Mouse (Mus musculus): Measurements from ENCODE around the gene Olfr761. TPM values are rescaled to one million over a fixed set of nuclear protein-coding genes. Genes with fewer than 3 reads are reported as not detected.
"Not testable (repeated sequence)": the region's sequence is repeated elsewhere in the genome, so short reads cannot be mapped to it uniquely, and the experiment has no call there.

Gene Olfr761
- total RNA-seq (2021), result not detected
- long read RNA-seq, experiment 1, result 0 reads
- long read RNA-seq, experiment 2, result 0 reads

GRCm38 (mm10) chr17:37952979-37953378 lies at the start of gene Olfr761:
Olfr761 (minus strand) TSS chr17:37953079.
- no peak for DNase-seq (ENCODE audit: low spot score in 2 of 2)

GRCm38 (mm10) chr17:37995635-37996307 lies 42.9 kb upstream of the Olfr761 start:
- DNase-seq (ENCODE audit: low spot score in 2 of 2), result no peak

DNA sequence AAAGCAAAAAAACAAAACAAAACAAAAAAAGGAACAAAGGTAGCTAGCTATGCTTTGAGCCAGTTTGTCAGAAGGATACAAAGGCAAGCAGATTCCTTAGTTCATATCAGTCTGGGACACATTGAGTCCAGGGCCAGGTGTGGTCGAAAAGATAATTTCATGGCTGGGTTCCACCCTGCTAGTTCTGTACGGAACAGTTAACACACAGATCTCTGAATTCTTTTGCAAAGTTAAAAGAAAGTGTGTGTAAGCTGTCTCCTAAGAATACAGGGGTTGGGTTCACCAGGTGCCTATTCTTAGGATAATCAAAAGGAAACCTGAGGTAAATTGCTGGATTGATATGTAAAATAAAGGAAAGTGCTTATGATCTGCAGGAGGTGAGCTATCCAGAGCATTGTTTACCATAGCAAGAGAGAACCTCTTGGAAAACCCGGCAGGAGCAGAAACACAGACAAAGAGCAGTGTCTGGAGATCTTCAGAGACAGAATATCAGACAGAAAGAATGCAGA lies 37.6 kb upstream of the Olfr761 start:
- DNase-seq (ENCODE audit: low spot score in 2 of 2), result no peak

- no peak for DNase-seq (ENCODE audit: low spot score in 2 of 2)
These were observed 20.7 kb upstream of the Olfr761 start for GRCm38 (mm10) chr17:37973591-37973990.

GRCm38 (mm10) chr17:37920248-37920647 lies 32.6 kb downstream of the Olfr761 start, which contains the start of gene Olfr128:
Olfr128 (plus strand) TSS chr17:37920548.
- DNase-seq (ENCODE audit: low spot score in 2 of 2), result no peak

DNA sequence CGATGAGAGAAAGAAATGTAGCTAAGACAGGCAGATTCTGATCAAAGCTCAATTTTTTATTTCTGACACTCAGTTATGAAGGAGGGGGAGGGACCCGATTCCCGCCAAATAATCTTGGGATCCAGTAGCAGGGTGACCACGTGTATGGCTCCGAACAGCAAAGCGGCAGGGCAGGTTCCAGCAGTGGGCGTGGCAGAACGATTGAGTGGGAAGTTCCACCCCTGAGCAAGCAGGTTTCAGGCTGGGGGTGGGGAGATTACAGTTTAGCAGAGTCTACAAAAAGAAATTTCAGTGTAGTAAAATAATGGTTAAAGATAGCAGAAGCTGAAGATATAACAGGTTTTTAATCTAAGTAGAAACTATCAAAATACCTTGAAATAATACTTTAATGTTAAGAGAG lies 46.1 kb downstream of the Olfr761 start:
- not testable (repeated sequence) for DNase-seq (ENCODE audit: low spot score in 2 of 2)

Other genes with a start within 250 kb of the Olfr761 start
- gene Olfr120, start 231.3 kb downstream of the Olfr761 start, total RNA-seq (2021), result not detected
- gene Olfr121, start 204.2 kb downstream of the Olfr761 start, total RNA-seq (2021), result not detected
- gene Olfr122, start 184.5 kb downstream of the Olfr761 start, total RNA-seq (2021), result not detected
- not detected for gene Olfr123, start 159.6 kb downstream of the Olfr761 start, total RNA-seq (2021)
- not detected for gene Olfr124, start 153.2 kb downstream of the Olfr761 start, total RNA-seq (2021)
- not detected for gene Olfr125, start 120.1 kb downstream of the Olfr761 start, total RNA-seq (2021)
- not detected for gene Olfr126, start 105.6 kb downstream of the Olfr761 start, total RNA-seq (2021)
- gene Olfr127, start 52.6 kb downstream of the Olfr761 start, total RNA-seq (2021), result not detected
- not detected for gene Olfr128, start 32.5 kb downstream of the Olfr761 start, total RNA-seq (2021)
- not detected for gene Olfr129, start 107.0 kb upstream of the Olfr761 start, total RNA-seq (2021)
- gene Olfr130, start 110.8 kb upstream of the Olfr761 start, total RNA-seq (2021), result not detected
- gene Olfr131, start 135.6 kb upstream of the Olfr761 start, total RNA-seq (2021), result not detected
- gene Olfr132, start 181.4 kb upstream of the Olfr761 start, total RNA-seq (2021), result not detected
- not detected for gene Olfr133, start 192.2 kb upstream of the Olfr761 start, total RNA-seq (2021)
- gene Olfr134, start 218.3 kb upstream of the Olfr761 start, total RNA-seq (2021), result not detected

Data from left cerebral cortex, adult 18-20 months (tissue).